Mouse (Mus musculus) urinary bladder, adult 2 months (tissue): ENCODE results near the gene Imp3. TPM values are rescaled to one million over a fixed set of nuclear protein-coding genes. Genes with fewer than 3 reads are reported as not detected.

Source experiments
- DNase-seq: peaks from one replicate; pipeline ENCODE4 v3.0.0; 2022; ENCODE audit warnings: low spot score
- polyA plus RNA-seq: library from polyadenylated mRNA; depleted of rRNA; stranded (reverse); fragments of >200 nt; gene quantifications from 2 replicates; pipeline ENCODE4 v1.2.3, GENCODE M21; 2012; rRNA removed

Gene Imp3
- polyA plus RNA-seq, 1 experiment: 136 TPM

GRCm38 (mm10) chr9:56970158-56970557 is 32.9 kb downstream of the Imp3 start:
- DNase-seq: no peak

- no peak for DNase-seq
Measured at GRCm38 (mm10) chr9:56973960-56974524, 36.8 kb downstream of the Imp3 start.

- DNase-seq: no peak
Measured at GRCm38 (mm10) chr9:56975199-56975598, 37.9 kb downstream of the Imp3 start.

- DNase-seq: no peak
Measured at GRCm38 (mm10) chr9:56980186-56980585, 42.9 kb downstream of the Imp3 start.

- DNase-seq: no peak
Measured at GRCm38 (mm10) chr9:56981502-56981901, 44.2 kb downstream of the Imp3 start.

Other genes starting within 250 kb of the Imp3 start
- gene Lingo1, start 141.0 kb upstream of the Imp3 start, polyA plus RNA-seq: 3.0 and 3.8 TPM in 2 replicates
- 0.96 and 1.1 TPM in 2 replicates for gene Odf3l1, start 72.8 kb upstream of the Imp3 start, polyA plus RNA-seq
- 27.7 and 39.1 TPM in 2 replicates for gene Cspg4, start 72.4 kb upstream of the Imp3 start, polyA plus RNA-seq
- 21.3 and 24.1 TPM in 2 replicates for gene Snx33, start 9.1 kb upstream of the Imp3 start, polyA plus RNA-seq
- gene Snupn, start 13.4 kb downstream of the Imp3 start, polyA plus RNA-seq: 11.3 and 13.0 TPM in 2 replicates
- gene Ptpn9, start 57.4 kb downstream of the Imp3 start, polyA plus RNA-seq: 26.2 TPM in 2 replicates
- gene Sin3a, start 134.6 kb downstream of the Imp3 start, polyA plus RNA-seq: 32.3 TPM in 2 replicates
- gene Man2c1, start 193.2 kb downstream of the Imp3 start, polyA plus RNA-seq: 124 and 135 TPM in 2 replicates
- 13.0 and 15.3 TPM in 2 replicates for gene Neil1, start 210.8 kb downstream of the Imp3 start, polyA plus RNA-seq
- gene Commd4, start 220.9 kb downstream of the Imp3 start, polyA plus RNA-seq: 92.3 and 124 TPM in 2 replicates